Mouse (Mus musculus) T-helper 1 cell (primary cell): ENCODE results near the gene Sstr3.

Experiments used
- in situ Hi-C: fragments of 300-600 bp; cut with MboI, MseI; formaldehyde crosslinking; loops from one replicate; pipeline ENCODE4 v1.15.1; 2025; ENCODE audit warnings: high pct_unique_total_duplicates

The Sstr3 gene

GRCm38 (mm10) chr15:78544561-78545001 is at the start of gene Sstr3:
Gene Sstr3 (minus strand): TSS chr15:78544685.
- in situ Hi-C loops: loop anchor here (10.0 kb wide), 1 partner anchor 1340 kb away; no protein-coding TSS in a partner anchor

- in situ Hi-C loops: no loop called here
These were observed 49.5 kb upstream of the Sstr3 start for GRCm38 (mm10) chr15:78593896-78594425.

- in situ Hi-C loops: no loop called here
These were observed 48.0 kb upstream of the Sstr3 start for GRCm38 (mm10) chr15:78592452-78592968.

GRCm38 (mm10) chr15:78591680-78592451 is 47.4 kb upstream of the Sstr3 start:
- in situ Hi-C loops: no loop called here

DNA sequence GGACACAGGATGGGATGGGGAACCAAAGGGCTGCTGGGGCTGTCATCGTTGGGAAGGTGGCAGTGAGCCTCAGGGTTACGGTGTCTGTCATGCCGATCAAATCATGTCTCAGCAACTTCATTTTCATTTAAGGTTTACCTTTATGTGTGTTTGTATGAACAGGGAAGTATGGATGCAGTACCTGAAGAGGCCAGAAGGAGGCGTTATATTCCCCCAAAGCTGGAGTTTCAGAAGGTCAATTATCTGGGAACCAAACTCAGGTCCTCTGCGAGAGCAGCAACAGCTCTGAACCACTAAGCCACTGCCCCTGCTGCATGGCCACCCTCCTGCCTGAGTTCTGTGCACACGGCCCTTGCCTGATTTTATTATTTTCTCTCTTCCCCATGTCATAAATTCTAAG is 46.3 kb upstream of the Sstr3 start:
- in situ Hi-C loops: no loop called here

DNA sequence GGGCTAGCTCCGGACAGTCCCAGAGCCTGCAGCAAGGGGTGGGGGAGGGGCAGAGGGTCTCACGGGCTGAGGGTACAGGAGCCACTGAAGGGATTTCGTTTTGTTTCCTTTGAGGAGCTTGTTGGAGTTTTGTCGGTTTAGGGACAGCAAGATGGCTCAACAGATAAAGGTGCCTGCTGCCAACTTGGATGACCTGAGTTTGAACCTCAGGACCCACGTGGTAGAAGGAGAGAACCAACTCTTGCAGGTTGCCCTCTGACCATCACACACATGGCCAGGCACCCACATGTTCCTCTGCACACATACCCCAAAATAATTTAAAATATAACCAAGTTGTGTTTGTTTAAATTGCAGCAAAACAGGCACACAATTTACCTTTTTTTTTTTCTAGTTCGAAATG is 45.5 kb upstream of the Sstr3 start:
- in situ Hi-C loops: no loop called here

DNA sequence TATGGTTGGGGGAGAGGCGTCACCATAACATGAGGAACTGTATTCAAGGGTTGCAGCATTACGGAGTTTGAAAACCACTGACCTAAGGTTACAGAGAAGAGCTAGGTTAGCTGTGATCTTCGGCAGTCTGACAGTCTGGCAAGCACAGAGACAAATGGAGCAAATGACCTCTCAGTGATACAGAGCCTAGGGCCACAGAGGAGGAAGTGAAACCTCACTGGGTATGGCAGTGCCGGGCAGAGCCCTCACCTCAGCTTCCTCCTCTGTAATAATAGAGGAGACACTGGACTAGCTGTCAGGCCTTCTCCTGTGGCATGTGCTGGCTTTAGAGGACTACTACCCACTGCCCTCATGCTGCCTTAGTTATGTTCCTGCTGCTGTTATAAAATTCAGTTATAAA is 44.4 kb upstream of the Sstr3 start:
- in situ Hi-C loops: no loop called here

DNA sequence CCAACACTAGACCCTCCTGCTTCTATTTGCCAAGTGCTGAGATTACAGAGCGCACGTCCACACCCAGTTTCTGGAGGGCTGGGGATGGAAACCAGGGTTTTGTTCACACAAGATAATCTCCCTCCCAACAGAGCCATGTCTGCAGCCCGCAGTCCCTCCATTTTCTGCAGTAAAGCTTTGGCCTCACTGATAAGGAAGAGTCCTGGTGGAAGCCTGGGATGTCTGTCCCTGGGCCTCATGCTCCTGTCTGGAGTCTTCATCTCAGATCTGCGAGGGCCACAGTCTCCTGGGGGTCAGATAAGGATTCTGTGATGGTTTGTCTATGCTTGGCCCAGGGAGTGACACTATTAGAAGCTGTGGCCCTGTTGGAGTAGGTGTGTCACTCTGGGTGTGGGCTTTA is 43.6 kb upstream of the Sstr3 start:
- in situ Hi-C loops: no loop called here

GRCm38 (mm10) chr15:78587050-78587994 is 42.8 kb upstream of the Sstr3 start:
- in situ Hi-C loops: no loop called here

- in situ Hi-C loops: no loop called here
These were observed 40.9 kb upstream of the Sstr3 start for GRCm38 (mm10) chr15:78585404-78585803.

GRCm38 (mm10) chr15:78583352-78583751 is 38.9 kb upstream of the Sstr3 start:
- in situ Hi-C loops: no loop called here

GRCm38 (mm10) chr15:78576284-78576810 is 31.9 kb upstream of the Sstr3 start:
- in situ Hi-C loops: no loop called here

GRCm38 (mm10) chr15:78572658-78573397 is 28.3 kb upstream of the Sstr3 start, which contains the start of gene Rac2:
Gene Rac2 (minus strand): TSS chr15:78572783.
- in situ Hi-C loops: no loop called here

GRCm38 (mm10) chr15:78572270-78572600 is 27.8 kb upstream of the Sstr3 start:
- in situ Hi-C loops: no loop called here

- in situ Hi-C loops: no loop called here
These were observed 27.2 kb upstream of the Sstr3 start for GRCm38 (mm10) chr15:78571554-78572269.

GRCm38 (mm10) chr15:78570170-78570569 is 25.7 kb upstream of the Sstr3 start:
- in situ Hi-C loops: no loop called here

DNA sequence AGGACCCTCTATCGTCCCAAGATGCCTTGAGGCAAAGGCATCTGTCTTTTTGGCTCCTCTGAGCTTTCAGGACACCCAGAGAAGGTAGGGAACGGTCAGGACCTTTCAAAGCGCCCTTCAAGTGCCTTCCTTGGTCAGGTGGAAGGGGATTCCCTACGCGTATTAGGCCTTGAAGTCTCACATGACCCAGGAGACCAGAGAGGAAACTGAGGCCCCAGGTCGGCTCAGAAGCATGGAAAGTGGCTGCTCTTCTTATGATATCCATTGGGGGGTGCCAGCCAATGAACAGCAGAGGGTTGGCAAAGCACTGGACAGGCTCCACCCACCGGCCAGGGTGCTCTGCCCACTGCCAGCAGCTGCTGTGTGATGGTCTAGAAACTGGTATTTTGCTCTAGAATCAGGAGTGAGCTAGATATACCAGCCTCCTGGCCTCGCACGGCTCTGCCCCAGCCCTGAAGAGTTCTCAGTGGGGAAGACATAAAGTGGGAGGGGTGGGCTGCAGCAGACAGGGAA is 23.2 kb upstream of the Sstr3 start:
- in situ Hi-C loops: loop anchor here (10.0 kb wide), 1 partner anchor 947 kb away; the partner anchor contains the start of gene Kdelr3

DNA sequence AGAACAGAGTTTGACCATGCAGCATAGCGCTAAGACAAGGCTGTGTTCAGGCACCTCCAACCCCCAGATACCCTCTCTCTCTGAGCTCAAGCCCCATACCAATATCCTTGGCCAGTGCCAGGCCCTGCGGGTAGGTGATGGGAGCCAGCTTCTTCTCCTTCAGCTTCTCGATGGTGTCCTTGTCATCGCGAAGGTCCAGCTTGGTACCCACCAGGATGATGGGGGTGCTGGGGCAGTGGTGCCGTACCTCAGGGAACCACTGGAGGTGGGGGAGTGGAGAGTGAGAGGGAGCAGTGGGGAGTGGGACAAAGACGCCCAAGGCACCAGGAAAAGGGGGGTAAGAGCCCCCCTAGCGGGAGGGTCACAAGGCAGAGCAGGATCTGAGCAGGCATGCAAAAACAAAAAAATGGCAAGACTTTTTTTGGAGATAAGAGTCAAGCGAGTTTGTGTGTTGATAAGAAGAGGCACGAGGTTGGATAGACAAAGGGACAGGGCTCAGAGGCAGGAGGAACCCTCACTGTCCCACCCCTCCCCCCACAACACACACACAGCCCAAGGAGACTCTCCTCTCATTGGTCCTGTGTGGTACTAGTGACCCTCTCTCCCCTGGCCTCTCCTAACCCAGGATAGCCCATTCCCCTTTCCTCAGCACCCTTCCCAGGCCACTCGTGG is 20.4 kb upstream of the Sstr3 start:
- in situ Hi-C loops: loop anchor here (10.0 kb wide), 1 partner anchor 950 kb away; the partner anchor contains the start of gene Kdelr3

- in situ Hi-C loops: loop anchor here (10.0 kb wide), 1 partner anchor 951 kb away; the partner anchor contains the start of gene Kdelr3
These were observed 19.5 kb upstream of the Sstr3 start for GRCm38 (mm10) chr15:78563937-78564336.
